Mouse (Mus musculus) cerebellum, adult 2 months (tissue): ENCODE measurements around the gene Mob3c.

Source experiments
- CTCF ChIP-seq: fragments of 200-500 bp; IDR thresholded peaks from 2 replicates; pipeline ENCODE4 v1.5.1; 2011; ENCODE audit warnings: low read depth, mild to moderate bottlenecking, control low read depth, low read length, moderate library complexity, borderline replicate concordance; ENCODE audit not compliant: insufficient read depth
- POLR2A ChIP-seq: fragments of 200-500 bp; IDR thresholded peaks from 2 replicates; pipeline ENCODE4 v1.6.1; 2011; ENCODE audit warnings: low read length, control low read depth, borderline replicate concordance; ENCODE audit not compliant: insufficient read depth

DNA sequence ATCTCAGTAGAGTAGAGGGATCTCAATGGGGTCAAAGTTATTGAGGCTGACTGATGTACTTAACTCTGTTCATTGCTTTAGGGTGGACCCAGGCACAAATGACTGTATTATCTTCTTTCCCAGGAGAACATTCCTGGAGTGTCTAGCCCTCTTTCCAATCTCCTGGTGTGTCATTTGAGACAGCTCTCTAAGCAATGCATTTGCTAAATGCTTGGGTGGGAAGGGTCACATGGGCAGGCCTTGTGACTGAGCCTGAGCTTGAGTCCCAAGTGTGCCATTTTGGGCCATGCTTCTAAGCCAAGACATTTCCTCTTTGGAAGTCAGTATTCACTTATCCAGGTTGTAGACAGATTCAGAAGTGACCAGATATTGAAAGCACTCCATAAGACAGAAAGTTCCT lies 6.5 kb upstream of the Mob3c start:
- TF ChIP-seq CTCF, result no peak
- no peak for TF ChIP-seq POLR2A
